Mouse (Mus musculus) gastrocnemius, postnatal 14 days (tissue): ENCODE data around the gene Qser1. TPM values are rescaled to one million over a fixed set of nuclear protein-coding genes. Genes with fewer than 3 reads are reported as not detected.
"Not testable (repeated sequence)": the region's sequence is repeated elsewhere in the genome, so short reads cannot be mapped to it uniquely, and the experiment has no call there.

Experiments
- DNase-seq: peaks from one replicate; pipeline ENCODE4 v3.0.0; 2021; ENCODE audit warnings: mixed read lengths
- intact Hi-C: fragments of 180-260 bp; cut with DNase I; formaldehyde crosslinking; loops from one replicate; pipeline ENCODE4 v1.15.1; 2025; ENCODE audit warnings: low total_unique reads
- total RNA-seq, 2 experiments: library from RNA; stranded (reverse); gene quantifications; 2 replicates each; pipeline ENCODE4 v1.2.3; 2021

Gene Qser1
- total RNA-seq, 2 experiments from 2014 or later = 27.2 to 28.4 TPM

GRCm38 (mm10) chr2:104826191-104826590 is 9.6 kb upstream of the Qser1 start:
- intact Hi-C loops = no loop called here

GRCm38 (mm10) chr2:104818763-104819162 is 2.2 kb upstream of the Qser1 start:
- DNase-seq, intact Hi-C loops: not testable (repeated sequence)

More at GRCm38 (mm10) chr2:104826191-104826590, 9.6 kb upstream of the Qser1 start:
- DNase-seq = no peak

- intact Hi-C loops = no loop called here
These were observed 1.2 kb upstream of the Qser1 start for GRCm38 (mm10) chr2:104817555-104818330.

GRCm38 (mm10) chr2:104816866-104817439 is 393 bp upstream of the Qser1 start:
- DNase-seq = peak; percentile 93
- intact Hi-C loops = no loop called here

More at GRCm38 (mm10) chr2:104817555-104818330, 1.2 kb upstream of the Qser1 start:
- no peak for DNase-seq

GRCm38 (mm10) chr2:104815561-104816370 is 794 bp downstream of the Qser1 start:
- intact Hi-C loops = no loop called here
- peak; percentile 29 for DNase-seq

- DNase-seq = no peak
- intact Hi-C loops = no loop called here
These were observed 2.2 kb downstream of the Qser1 start for GRCm38 (mm10) chr2:104814181-104814951.

- intact Hi-C loops = no loop called here
- DNase-seq = no peak
These were observed 11.1 kb downstream of the Qser1 start for GRCm38 (mm10) chr2:104805435-104805834.

- intact Hi-C loops = no loop called here
- DNase-seq = no peak
These were observed 41.8 kb downstream of the Qser1 start for GRCm38 (mm10) chr2:104774763-104775162.

- intact Hi-C loops = no loop called here
- DNase-seq = no peak
These were observed 47.9 kb downstream of the Qser1 start for GRCm38 (mm10) chr2:104768697-104769096.

GRCm38 (mm10) chr2:104764018-104764417 is 52.5 kb downstream of the Qser1 start:
- intact Hi-C loops = no loop called here

GRCm38 (mm10) chr2:104763134-104763703 is 53.3 kb downstream of the Qser1 start:
- DNase-seq = no peak
- intact Hi-C loops = no loop called here

More at GRCm38 (mm10) chr2:104764018-104764417, 52.5 kb downstream of the Qser1 start:
- no peak for DNase-seq

GRCm38 (mm10) chr2:104750611-104751010 is 65.9 kb downstream of the Qser1 start:
- DNase-seq = no peak
- intact Hi-C loops = no loop called here

GRCm38 (mm10) chr2:104748652-104749183 is 67.8 kb downstream of the Qser1 start:
- intact Hi-C loops = no loop called here

GRCm38 (mm10) chr2:104746251-104746650 is 70.3 kb downstream of the Qser1 start:
- DNase-seq = no peak
- intact Hi-C loops = no loop called here

More at GRCm38 (mm10) chr2:104748652-104749183, 67.8 kb downstream of the Qser1 start:
- DNase-seq = no peak

- DNase-seq = no peak
- intact Hi-C loops = no loop called here
These were observed 72.6 kb downstream of the Qser1 start for GRCm38 (mm10) chr2:104743971-104744370.

GRCm38 (mm10) chr2:104743160-104743559 is 73.4 kb downstream of the Qser1 start:
- DNase-seq = no peak
- intact Hi-C loops = no loop called here

GRCm38 (mm10) chr2:104742741-104743064 is 73.9 kb downstream of the Qser1 start, which contains the start of gene Depdc7:
Depdc7 (minus strand) TSS chr2:104742878.
- intact Hi-C loops = no loop called here
- DNase-seq = peak; percentile 90

- intact Hi-C loops = no loop called here
- DNase-seq = no peak
These were observed 74.4 kb downstream of the Qser1 start for GRCm38 (mm10) chr2:104741896-104742740.
